Mouse (Mus musculus) c-Kit-positive CD71-negative TER-119-negative erythroid progenitor cells, embryonic 14.5 days (primary cell): ENCODE results near the gene Olfr111.
A peak's percentile ranks its signal among the peaks of the same experiment; 100 is the strongest.
"Not testable (repeated sequence)": the region's sequence is repeated elsewhere in the genome, so short reads cannot be mapped to it uniquely, and the experiment has no call there.

ENCODE experiments used
- DNase-seq: peaks from one replicate; pipeline ENCODE4 v3.0.0-alpha.2; 2013; ENCODE audit warnings: low read depth

Gene Olfr111

GRCm38 (mm10) chr17:37507730-37508129, at the start of gene Olfr111:
Gene Olfr111, plus strand, starts transcription at chr17:37508030.
- no peak for DNase-seq

DNA sequence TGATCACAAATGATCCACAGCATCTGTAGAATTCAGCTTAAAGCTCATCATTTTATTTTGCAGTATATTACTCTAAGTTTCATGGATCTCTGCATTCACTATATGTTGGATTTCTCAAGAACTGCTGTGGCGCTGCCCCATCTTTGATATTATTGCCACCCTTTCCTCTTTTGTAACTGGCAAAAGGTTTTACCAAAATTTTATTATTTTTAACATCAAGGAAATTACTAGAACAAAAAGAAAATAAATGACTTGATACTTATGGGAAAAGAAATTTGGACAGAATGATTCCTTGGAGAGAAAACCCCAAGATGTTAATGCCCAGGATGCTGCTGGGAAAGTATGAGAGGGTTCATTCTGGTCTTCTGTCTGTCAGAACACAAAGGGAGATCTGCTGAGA, 49.2 kb upstream of the Olfr111 start, which contains the start of gene Olfr109:
Olfr109 (plus strand) TSS at position 301 of the 400 bp plus-strand sequence.
- DNase-seq: no peak

GRCm38 (mm10) chr17:37483452-37483851, 24.4 kb upstream of the Olfr111 start, which contains the start of gene H2-M2:
Gene H2-M2, minus strand, starts transcription at chr17:37483552.
- DNase-seq: no peak

DNA sequence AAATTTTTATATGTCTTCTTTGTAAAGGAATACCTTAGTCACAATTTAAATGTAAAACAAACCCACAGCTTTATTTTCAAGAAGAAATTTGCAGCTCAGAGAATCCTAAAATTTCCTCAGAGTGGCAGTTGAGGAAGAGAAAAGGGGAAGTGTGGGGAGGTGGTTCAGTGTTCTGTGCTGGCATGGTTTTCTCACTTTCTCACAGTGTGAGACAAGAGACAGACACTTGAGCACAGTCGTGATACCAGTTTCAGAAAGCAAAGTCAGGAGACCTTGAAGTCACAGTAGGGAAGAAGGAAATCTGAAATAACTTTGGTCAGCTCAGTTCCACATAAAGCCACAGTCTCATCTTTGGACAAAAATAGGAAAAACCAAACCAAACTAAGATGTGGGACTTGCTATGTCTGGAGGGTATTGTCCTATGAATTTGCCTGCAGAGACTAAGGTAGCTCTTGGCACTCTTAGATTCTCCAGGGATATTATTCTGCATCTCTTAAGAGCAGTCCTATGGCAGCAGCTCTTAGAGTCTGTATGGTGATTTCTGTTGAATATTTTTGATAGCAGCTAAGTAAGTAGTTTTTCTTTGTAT, 15.8 kb upstream of the Olfr111 start, which contains the start of gene Olfr110:
Olfr110 (plus strand) TSS at position 539 of the 589 bp plus-strand sequence.
- peak; percentile 7 for DNase-seq

DNA sequence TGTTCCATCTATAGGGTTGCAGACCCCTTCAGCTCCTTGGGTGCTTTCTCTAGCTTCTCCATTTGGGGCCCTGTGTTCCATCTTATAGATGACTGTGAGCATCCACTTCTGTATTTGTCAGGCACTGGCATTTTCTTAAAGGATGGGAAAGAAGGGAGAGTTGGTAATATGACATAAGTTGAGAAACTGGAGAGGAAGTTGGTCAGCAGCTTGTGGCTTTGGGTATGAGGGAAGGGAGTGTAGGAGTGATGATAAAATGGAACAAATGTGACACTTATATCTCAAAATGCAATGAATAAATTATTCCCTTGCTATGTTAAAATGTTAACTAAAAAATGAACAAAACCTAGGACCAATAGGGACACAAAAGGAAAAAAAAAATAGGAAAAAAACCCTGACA, 16.8 kb downstream of the Olfr111 start:
- DNase-seq: not testable (repeated sequence)

DNA sequence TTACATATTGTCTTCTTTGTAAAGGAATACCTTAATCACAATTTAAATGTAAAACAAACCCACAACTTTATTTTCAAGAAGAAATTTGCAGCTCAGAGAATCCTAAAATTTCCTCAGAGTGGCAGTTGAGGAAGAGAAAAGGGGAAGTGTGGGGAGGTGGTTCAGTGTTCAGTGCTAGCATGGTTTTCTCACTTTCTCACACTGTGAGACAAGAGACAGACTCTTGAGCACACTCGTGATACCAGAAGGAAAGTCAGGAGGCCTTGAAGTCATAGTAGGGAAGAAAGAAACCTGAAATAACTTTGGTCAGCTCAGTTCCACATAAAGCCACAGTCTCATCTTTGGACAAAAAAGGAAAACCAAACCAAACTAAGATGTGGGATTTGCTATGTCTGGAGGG, 17.6 kb downstream of the Olfr111 start:
- DNase-seq: not testable (repeated sequence)

GRCm38 (mm10) chr17:37535173-37535572, 27.3 kb downstream of the Olfr111 start:
- DNase-seq: no peak

- DNase-seq: not testable (repeated sequence)
Measured at GRCm38 (mm10) chr17:37538416-37538815, 30.6 kb downstream of the Olfr111 start.

GRCm38 (mm10) chr17:37541454-37542119, 33.8 kb downstream of the Olfr111 start:
- DNase-seq: no peak

DNA sequence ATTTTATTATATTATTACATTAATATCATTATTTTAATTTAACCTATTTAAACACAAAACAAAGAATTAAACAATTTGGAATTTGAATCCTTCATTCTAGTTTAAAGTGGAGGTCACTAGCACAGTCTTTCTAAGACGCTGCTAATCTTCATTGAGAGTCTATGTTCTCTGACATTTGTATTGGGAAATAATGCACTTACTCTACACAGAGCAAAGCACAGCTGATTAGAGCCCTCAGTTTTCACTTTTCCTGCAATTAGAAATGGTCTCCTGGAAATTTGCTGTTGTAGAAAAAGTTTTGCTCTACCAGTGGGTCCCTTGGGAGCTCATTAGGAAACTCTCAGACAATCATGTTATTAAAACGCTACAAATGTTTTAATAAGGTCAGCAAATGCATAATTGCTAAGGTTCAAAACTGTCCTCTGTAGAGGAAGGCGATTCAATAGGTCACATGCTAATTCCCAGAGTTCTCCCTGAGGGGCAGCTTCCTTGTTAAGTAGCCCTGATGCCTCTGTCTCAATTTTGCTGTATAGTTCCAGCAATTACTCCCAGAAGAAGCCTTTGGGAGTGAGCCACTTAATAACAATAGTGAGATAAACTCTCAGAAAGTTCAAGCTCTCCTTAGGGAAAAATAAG, 36.1 kb downstream of the Olfr111 start:
- DNase-seq: no peak

DNA sequence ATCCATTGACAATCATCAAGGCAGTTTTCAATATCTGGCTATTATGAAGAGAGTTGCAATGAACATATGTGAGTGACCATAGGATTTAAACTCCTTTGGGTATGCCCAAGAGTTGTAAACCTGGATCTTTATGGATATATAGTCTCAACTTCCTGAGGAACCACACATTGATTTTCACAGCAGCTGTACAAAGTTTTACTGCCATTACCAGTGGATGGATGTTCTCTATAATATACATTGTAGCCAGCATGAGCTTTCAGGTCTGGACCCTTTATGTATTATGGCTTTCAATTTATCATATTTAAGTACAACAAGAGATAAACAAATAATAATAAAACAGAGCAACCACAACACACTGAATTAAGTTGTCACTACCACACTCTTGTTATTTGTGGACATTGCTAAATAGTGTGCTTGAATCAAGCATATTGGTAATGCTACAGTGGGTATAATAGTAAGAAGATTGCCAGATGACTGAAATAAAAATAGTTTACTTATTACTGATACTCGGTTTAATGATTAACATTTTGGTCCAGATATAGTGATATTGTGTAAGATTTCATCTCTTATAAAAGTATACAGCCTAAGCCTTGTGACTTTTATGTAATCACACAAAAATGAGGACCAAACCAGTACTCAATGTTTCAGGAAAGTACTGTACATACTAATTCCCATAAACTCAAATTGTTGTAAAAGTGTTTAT, 51.2 kb downstream of the Olfr111 start:
- no peak for DNase-seq

- no peak for DNase-seq
Measured at GRCm38 (mm10) chr17:37569351-37569750, 61.5 kb downstream of the Olfr111 start, which contains the start of gene Olfr112. Gene Olfr112, minus strand, starts transcription at chr17:37569451.

DNA sequence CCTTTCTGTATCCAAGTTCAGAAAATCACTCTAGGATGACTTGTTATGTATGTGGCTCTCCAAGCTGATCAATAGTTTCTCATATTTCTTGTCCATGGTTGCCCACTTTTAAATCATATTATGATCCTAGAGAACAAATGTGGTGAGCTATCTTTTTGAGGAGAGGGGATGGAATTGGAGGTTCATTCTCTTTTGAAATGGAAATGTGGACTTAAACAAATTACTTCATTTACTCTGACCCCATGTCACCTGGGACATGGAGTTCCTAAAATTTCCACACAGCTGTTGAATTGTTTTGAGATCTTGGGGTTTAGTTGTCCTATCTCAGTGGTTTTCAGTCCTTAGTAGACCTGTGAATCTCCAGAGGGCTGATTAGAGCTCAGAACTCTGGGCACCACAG, 69.7 kb downstream of the Olfr111 start, which contains the start of gene Olfr113:
Olfr113 (minus strand) TSS at position 101 of the 400 bp plus-strand sequence.
- DNase-seq: no peak
